Mouse (Mus musculus): Measurements from ENCODE around the gene Ctsz.

Gene Ctsz

DNA sequence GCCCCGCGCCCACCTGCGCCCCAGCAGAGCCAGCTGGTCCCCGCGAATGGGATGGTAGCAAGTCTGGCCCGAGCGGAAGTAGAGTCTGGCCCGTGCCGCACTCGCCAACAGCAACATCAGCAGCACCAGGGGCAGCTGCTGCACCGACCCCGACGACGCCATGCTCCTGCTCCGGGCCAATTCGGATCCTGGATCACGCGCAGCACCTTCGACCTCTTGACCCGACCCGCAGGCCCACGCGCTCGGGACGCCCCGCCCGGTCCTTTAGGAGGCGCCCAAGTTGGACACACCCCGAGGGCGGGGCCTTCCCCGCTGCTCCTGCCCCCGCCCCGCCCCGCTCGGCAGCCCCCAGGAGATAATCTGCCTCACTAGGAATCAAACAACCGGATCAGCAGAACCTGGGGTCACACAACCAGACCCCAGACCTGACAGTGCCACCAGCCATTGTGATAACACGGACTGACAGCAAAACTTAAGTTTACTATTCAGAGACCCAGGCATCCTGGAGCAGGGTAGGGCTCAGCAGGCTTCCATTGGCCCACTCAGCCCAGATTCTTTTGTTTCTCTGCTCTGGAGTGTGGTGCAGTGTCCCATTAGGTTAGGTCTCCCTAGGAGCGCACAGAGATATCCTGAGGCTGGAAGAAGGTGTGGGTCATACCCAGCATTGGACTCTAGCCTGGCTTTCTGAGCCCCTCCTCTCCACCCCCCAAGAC, at the start of gene Ctsz:
Gene Ctsz (minus strand): TSS at position 303 of the 713 bp plus-strand sequence.
- DNase-seq (ENCODE audit: low spot score), result peak; percentile 86

GRCm38 (mm10) chr2:174487005-174487404, 48.2 kb upstream of the Ctsz start:
- no peak for DNase-seq (ENCODE audit: low spot score)

- DNase-seq (ENCODE audit: low spot score), result no peak
Measured at GRCm38 (mm10) chr2:174478746-174479145, 39.9 kb upstream of the Ctsz start.

DNA sequence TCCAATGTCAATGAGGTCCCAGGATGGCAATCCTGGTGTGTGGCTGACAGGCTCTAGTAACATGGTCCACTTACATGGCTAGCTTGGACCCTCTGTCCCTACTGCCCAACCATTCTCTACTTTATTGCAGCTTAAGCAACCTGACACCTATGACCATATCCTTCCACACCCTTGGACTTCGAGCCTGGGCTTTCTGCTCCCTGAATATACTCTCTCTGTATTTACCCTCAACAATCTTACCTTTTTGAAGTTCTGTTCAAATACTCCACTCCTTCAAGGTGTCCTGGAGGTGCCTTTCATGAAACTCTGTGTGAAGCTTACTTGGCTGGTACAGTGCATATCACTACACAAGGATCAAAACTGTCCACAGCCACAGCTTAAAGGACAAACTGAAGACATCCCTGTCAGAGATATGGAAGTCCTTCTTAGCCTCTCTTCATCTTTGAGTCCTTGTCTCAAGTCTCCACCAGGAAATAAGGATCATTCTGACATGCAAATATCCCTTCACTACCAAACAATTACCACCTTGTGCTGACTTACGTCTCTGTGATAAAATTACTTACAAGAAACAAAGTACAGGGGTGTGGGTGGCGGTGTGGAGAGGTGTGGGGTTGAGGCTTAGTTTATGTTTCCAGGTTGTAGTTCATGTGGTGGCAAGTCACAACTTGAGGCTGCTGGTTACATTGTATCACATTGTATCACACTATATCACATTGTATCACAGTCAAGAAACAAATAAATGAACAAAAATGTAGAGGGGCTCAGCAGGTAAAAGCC, 38.9 kb upstream of the Ctsz start:
- no peak for DNase-seq (ENCODE audit: low spot score)

GRCm38 (mm10) chr2:174473550-174473927, 34.7 kb upstream of the Ctsz start:
- no peak for DNase-seq (ENCODE audit: low spot score)

DNA sequence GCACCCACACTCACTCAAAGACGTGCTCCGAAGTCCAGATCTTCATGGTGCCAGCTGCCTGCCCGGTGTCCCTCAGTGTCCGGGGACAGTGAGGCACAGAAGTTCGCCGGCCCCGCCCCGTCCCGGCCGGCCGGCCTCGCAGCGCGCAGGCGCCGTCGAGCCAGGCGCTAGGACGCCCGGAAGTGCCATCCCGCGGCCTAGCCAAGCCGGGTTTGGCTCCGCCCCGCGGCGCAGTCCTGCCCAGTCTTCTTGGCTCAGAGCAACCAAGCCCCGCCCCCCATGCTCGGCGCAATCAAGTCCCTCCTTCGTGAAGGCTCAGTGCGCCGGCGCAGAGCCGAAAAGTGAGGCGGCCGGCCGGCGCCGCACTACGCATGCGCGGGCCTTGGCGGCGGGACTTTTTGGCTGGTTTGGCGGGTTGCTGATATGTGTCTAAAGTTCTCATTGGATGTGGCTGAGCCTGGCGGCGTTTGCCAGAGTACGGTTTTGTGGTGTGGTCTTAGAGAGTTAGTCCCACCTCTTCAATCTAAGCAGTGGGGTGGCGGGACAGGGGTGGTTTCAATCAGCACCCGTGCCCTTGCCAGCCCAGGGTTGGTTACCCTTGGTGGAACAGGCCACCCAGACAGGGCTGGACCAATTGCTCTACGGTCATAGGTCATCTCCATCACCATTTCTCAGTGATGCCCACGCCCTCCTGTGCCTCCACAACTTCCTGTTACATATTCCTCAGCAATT, 34.1 kb upstream of the Ctsz start, which contains the start of gene Prelid3b:
Gene Prelid3b (minus strand): TSS at position 264 of the 732 bp plus-strand sequence.
- DNase-seq (ENCODE audit: low spot score), result peak; percentile 100

DNA sequence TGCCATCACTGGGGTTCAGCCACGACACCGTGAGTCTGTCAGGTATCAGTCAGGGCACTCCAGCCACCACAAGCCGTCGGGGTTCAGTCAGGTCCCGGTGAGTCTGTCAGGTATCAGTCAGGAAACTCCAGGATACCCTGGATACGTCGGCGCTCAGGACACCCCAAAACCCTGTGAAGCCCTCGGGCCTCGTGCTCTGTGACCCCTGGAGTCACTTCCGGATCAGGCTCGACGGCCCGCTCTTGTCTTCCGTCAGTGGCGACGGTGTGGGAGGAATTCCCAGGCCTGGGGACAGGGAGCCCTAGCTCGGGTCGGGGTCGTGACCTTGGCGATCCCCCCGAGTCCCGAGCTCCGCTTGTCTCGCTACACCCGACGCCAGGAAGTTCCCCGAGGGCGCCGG, 33.6 kb upstream of the Ctsz start:
- DNase-seq (ENCODE audit: low spot score), result no peak

DNA sequence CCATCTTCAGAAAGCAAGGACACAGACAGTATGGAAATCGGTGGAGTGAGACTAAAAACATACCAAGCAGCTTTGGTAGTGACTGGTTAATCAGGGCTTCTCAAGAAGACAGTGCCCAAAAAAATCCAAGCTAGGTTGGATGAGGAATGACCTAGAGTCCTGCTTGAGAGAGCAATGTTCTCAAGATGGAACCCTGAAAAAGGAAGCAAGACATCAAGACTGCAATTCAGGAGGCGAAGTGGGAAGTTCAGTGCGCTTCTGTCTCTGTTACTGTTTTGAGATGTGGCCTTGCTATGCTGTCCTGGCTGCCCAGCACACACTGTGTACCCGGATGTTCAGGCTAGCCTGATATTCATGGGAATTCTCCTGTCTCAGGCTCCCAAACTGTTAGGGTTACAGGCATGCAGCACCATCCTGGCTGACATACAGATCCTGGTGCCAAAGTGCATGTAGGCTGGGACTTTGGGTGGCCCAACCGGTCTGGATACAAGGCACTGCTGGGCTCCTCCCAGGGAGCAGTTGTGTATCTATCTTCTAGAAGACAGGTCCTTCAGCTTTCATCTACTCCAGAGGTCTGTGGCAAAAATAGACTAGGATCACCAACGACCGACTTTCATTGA, 32.1 kb upstream of the Ctsz start:
- DNase-seq (ENCODE audit: low spot score), result no peak

DNA sequence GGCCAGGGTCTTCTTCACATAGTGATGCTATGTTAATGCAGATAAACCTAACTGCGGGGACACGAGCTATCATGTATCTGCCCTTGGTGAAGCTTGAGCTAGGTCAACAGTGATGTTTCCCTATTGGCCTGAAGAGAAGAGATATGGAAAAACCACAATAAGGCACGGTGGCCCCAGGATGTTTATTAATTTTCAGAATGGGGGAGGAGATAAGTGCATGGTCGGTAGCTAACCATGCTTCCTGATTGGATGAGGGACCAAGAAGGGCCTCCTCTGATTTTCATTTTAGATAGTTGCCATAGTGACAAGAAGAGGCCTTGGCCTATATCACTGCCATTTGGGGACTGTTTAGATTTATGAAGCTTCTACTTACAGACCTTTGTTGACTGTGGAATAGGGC, 31.5 kb upstream of the Ctsz start:
- DNase-seq (ENCODE audit: low spot score), result no peak

DNA sequence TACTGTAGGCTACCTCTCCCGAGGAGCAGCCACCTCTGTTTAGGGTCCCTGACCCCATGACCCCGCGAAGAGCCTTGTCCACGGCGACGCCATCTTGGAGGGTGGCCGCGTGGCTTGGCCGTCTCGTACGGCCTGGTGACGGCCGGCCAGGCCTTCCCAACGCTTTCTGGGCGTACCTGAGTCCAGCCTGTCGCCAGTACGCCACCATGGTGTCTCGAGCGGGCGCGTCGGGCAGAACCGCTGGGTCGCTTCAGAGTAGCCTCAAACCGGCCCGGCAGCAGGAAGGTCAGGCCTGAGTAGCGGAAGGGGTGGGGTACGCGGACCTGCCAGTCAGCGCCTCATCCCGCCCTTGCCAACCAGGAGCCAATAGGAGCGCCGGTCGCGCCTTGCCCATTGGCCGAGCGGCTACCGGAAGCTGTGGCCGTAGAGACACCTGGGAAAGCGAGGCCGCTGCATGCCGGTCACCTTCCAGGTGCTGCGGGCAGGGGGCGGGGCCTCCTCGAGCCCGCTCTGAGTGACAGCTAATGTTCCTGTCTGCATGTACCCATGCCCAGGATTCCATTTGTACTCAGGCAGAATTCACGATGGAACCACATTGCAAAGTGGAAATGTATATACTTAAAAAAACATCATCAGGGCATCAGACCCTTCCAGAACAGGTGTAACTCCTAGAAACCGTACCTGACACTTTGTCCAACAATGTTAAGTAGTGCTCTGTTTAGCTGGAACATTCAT, 25.1 kb upstream of the Ctsz start, which contains the start of gene Atp5e:
Gene Atp5e (minus strand): TSS at position 317 of the 735 bp plus-strand sequence.
- DNase-seq (ENCODE audit: low spot score), result peak; percentile 96

- DNase-seq (ENCODE audit: low spot score), result no peak
Measured at GRCm38 (mm10) chr2:174463370-174463769, 24.5 kb upstream of the Ctsz start.

GRCm38 (mm10) chr2:174459365-174459764, 20.5 kb upstream of the Ctsz start:
- DNase-seq (ENCODE audit: low spot score), result no peak

GRCm38 (mm10) chr2:174453681-174454080, 14.8 kb upstream of the Ctsz start:
- DNase-seq (ENCODE audit: low spot score), result no peak

GRCm38 (mm10) chr2:174450353-174450752, 11.5 kb upstream of the Ctsz start, which contains the start of gene Tubb1:
Gene Tubb1, plus strand, starts transcription at chr2:174450695.
- no peak for DNase-seq (ENCODE audit: low spot score)

DNA sequence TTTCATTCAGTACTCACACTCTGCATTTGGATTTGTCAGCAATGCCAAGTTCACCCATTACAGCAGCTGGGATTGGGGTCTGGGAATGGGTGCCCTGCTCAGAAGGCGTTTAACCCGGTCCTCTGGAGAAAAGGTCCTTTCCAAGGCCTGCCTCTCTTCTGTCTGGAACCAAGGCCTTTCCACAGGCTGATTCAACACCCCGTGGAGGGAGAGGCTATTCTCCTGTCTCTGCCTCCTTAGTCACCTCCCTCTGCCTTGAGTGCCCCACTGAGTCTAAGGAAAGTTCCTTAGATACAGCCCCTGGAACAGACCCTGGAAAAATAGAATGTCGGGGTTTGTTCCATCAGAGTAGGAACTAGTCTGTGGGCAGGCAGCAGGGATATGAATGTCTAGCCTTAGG, 9.6 kb upstream of the Ctsz start:
- DNase-seq (ENCODE audit: low spot score), result no peak

GRCm38 (mm10) chr2:174446905-174447304, 8.1 kb upstream of the Ctsz start:
- no peak for DNase-seq (ENCODE audit: low spot score)

- no peak for DNase-seq (ENCODE audit: low spot score)
Measured at GRCm38 (mm10) chr2:174446492-174446891, 7.7 kb upstream of the Ctsz start.

GRCm38 (mm10) chr2:174445018-174445417, 6.2 kb upstream of the Ctsz start:
- DNase-seq (ENCODE audit: low spot score), result no peak

GRCm38 (mm10) chr2:174444359-174444758, 5.5 kb upstream of the Ctsz start:
- no peak for DNase-seq (ENCODE audit: low spot score)

GRCm38 (mm10) chr2:174443046-174443445, 4.2 kb upstream of the Ctsz start:
- DNase-seq (ENCODE audit: low spot score), result no peak

- no peak for DNase-seq (ENCODE audit: low spot score)
Measured at GRCm38 (mm10) chr2:174442460-174442859, 3.6 kb upstream of the Ctsz start.
